8 mouse cellular contexts compared by ENCODE assay signal in the genomic region with DNA sequence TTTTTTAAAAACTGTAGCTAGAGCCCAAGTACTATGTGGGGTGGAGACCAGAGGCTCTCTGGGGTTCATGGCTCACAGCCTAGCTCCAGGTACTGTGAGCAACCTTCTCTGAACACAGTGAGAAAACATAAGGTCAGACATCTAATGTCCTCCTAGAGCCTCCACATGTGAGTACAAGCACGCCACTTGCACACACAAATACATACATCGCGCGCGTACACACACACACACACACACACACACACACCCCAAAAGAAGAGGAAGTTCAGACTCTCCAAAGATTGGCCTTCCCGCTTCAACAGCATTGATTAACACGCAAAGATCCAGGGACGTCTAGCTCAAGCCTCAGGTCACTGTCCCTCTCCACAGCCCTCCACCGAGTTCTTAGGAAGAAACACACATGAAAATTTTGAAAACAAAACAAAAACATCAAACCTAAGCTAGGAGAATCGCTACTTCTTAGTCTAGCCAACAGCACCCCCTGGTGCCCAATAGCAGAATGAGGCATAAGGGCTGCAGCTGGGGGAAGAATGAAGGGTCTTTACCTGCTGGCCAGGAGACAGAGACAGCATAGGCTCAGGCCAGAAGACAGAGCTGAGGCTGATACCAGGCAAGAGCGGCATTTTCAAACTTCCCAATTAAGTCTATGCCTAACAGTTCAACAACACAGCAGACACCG.
DNase-seq lines count a peak whose midpoint lies in the region; ATAC-seq lines count a peak whose summit lies in the region.

No protein-coding gene starts in this region.

- no peak overlapping the region for H3K27ac ChIP-seq in forebrain, embryonic 12.5 days
- no peak overlapping the region for H3K27ac ChIP-seq in hindbrain, embryonic 11.5 days (ENCODE audit: low read depth, low read length)
- H3K27ac ChIP-seq in midbrain, embryonic 11.5 days (ENCODE audit: low read depth, low read length): no peak overlapping the region

- intact Hi-C loops in left cerebral cortex, postnatal 4 days (cut with DNase I): loop anchor here (2.0 to 10.0 kb wide), 2 partner anchors 1071 to 1191 kb away; no protein-coding TSS in a partner anchor

- peak overlapping the region; percentile 26; the same call in 1 of the 2 replicates for H3K4me2 ChIP-seq in forebrain, embryonic 12.5 days
- no peak overlapping the region for H3K4me2 ChIP-seq in hindbrain, embryonic 11.5 days (replicated peaks; ENCODE audit: low read depth, low read length)
- H3K4me2 ChIP-seq in midbrain, embryonic 11.5 days: no peak overlapping the region

- H3K4me1 ChIP-seq in forebrain, embryonic 12.5 days: no peaks in the 10 kb centered on the region
- H3K4me1 ChIP-seq in hindbrain, embryonic 11.5 days (replicated peaks; ENCODE audit: control insufficient read depth, insufficient read depth, low read length): no peaks in the 10 kb centered on the region
- H3K4me1 ChIP-seq in midbrain, embryonic 11.5 days (ENCODE audit: control insufficient read depth, insufficient read depth, low read length): no peaks in the 10 kb centered on the region

- no peaks in the 10 kb centered on the region for H3K9me3 ChIP-seq in forebrain, embryonic 12.5 days
- no peaks in the 10 kb centered on the region for H3K9me3 ChIP-seq in hindbrain, embryonic 11.5 days (ENCODE audit: control insufficient read depth, low read length)
- H3K9me3 ChIP-seq in midbrain, embryonic 11.5 days (ENCODE audit: control insufficient read depth, low read length): no peaks in the 10 kb centered on the region

- no peak for ATAC-seq in cerebellum, adult (ENCODE audit: insufficient number of reproducible peaks, low FRiP score, low TSS enrichment)
- peak; percentile 54 for ATAC-seq in activated CD4-positive, CD25-positive, alpha-beta regulatory T cell, adult 4 months
- ATAC-seq in forebrain, embryonic 12.5 days (ENCODE audit: low FRiP score): peak; percentile 14; the same call in 1 of the 2 replicates
- no peak; the same call in 1 of the 2 replicates for ATAC-seq in hindbrain, embryonic 11.5 days (ENCODE audit: low FRiP score)
- ATAC-seq in midbrain, embryonic 11.5 days (ENCODE audit: low FRiP score): 0 out of 2 replicates have a peak, but pooled peaks have one; percentile 22

- H3K4me3 ChIP-seq in forebrain, embryonic 12.5 days (replicated peaks): no peak overlapping the region
- no peak overlapping the region for H3K4me3 ChIP-seq in hindbrain, embryonic 11.5 days (ENCODE audit: low read depth, low read length)
- no peak overlapping the region for H3K4me3 ChIP-seq in midbrain, embryonic 11.5 days (ENCODE audit: low read depth, low read length)

- 53% methylated on average over 12 of the region's 12 CpGs for WGBS in forebrain, embryonic 12.5 days
- 63% methylated on average over 12 of the region's 12 CpGs for whole genome bisulfite sequencing in hindbrain, embryonic 11.5 days
- WGBS in midbrain, embryonic 11.5 days: 56% methylated on average over 12 of the region's 12 CpGs

- no peaks in the 10 kb centered on the region for H3K36me3 ChIP-seq in forebrain, embryonic 12.5 days (replicated peaks)
- no peaks in the 10 kb centered on the region for H3K36me3 ChIP-seq in hindbrain, embryonic 11.5 days (ENCODE audit: control insufficient read depth, insufficient read depth, low read length)
- no peaks in the 10 kb centered on the region for H3K36me3 ChIP-seq in midbrain, embryonic 11.5 days (ENCODE audit: control insufficient read depth, insufficient read depth, low read length)

- H3K9ac ChIP-seq in forebrain, embryonic 12.5 days: no peak overlapping the region
- H3K9ac ChIP-seq in hindbrain, embryonic 11.5 days (ENCODE audit: low read depth, low read length): no peak overlapping the region
- no peak overlapping the region for H3K9ac ChIP-seq in midbrain, embryonic 11.5 days (ENCODE audit: low read length)

- H3K27me3 ChIP-seq in forebrain, embryonic 12.5 days: no peaks in the 10 kb centered on the region
- H3K27me3 ChIP-seq in hindbrain, embryonic 11.5 days (ENCODE audit: control insufficient read depth, insufficient read depth, low read length): no peaks in the 10 kb centered on the region
- H3K27me3 ChIP-seq in midbrain, embryonic 11.5 days (ENCODE audit: control insufficient read depth, insufficient read depth, low read length): no peaks in the 10 kb centered on the region

- DNase-seq in cerebellum, postnatal 36 days: peak; percentile 33 to 39
- peak; percentile 83 for DNase-seq in hindbrain, embryonic 11.5 days (ENCODE audit: low spot score)
- DNase-seq in left cerebral cortex, postnatal 4 days: peak; percentile 67
- peak; percentile 96 for DNase-seq in midbrain, embryonic 11.5 days (ENCODE audit: low spot score, missing footprints)
- peak; percentile 20 to 65 for DNase-seq in spleen, postnatal 10 days (ENCODE audit: low spot score in 2 of 2)

Comparison
In these comparisons a context has a peak if more than half of its experiments do, and no peak if none do; other contexts are left out.
1. DNase-seq: peak in every context shown above with its lines; median percentile 96 in midbrain, embryonic 11.5 days; 83 in hindbrain, embryonic 11.5 days; 67 in left cerebral cortex, postnatal 4 days; 42 in spleen, postnatal 10 days; 36 in cerebellum, postnatal 36 days.
2. ATAC-seq: peak in activated CD4-positive, CD25-positive, alpha-beta regulatory T cell, adult 4 months (single experiment), forebrain, embryonic 12.5 days (single experiment) and midbrain, embryonic 11.5 days (single experiment); none in cerebellum, adult (single experiment) and hindbrain, embryonic 11.5 days (single experiment).